In the genomic region with DNA sequence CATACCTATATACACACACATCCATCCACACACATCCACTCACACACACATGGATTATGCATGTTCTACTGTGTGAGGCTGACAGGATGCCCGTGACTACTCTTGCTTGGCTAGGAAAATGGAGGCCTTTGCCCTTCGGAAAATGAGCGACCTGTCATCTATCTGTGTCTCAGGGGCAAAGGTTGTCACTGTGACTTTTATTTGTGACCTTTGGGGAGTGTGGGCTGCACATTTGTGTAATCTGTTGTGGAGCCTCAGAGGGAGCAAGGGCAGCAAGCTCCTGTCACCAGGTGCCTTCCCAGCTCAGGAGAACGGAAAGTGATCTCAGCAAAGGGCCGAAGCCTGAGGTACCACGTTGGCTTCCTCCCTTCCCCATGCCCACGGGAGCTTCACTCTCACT, we compare ENCODE assay signal across 12 mouse cellular contexts. TPM values are rescaled to one million over a fixed set of nuclear protein-coding genes. Genes with fewer than 3 reads are reported as not detected.
DNase-seq lines count a peak whose midpoint lies in the region; ATAC-seq and TF ChIP-seq lines count a peak whose summit lies in the region.
"Had no signal": no experiment of that assay in that cellular context is flagged by ENCODE, and none has a peak within 500 bp of the region (broad histone marks: within the 10 kb centered on the region; RNA-seq: fewer than 3 reads in every experiment).

No protein-coding gene starts in this region.

- H3K4me2 ChIP-seq in heart, embryonic 13.5 days: no peak overlapping the region
- H3K4me2 ChIP-seq in limb, embryonic 12.5 days: no peak overlapping the region
- H3K4me2 ChIP-seq in heart, postnatal 0 days (ENCODE audit: low read depth, low read length): no peak overlapping the region
- H3K4me2 ChIP-seq in stomach, embryonic 15.5 days: no peak overlapping the region

- no peak overlapping the region for H3K4me3 ChIP-seq in heart, embryonic 13.5 days
- H3K4me3 ChIP-seq in limb, embryonic 12.5 days (replicated peaks): no peak overlapping the region
- H3K4me3 ChIP-seq in limb, embryonic 10.5 days: no peak overlapping the region
- H3K4me3 ChIP-seq in heart, postnatal 0 days (ENCODE audit: low read depth, low read length): no peak overlapping the region
- no peak overlapping the region for H3K4me3 ChIP-seq in stomach, embryonic 15.5 days (replicated peaks)

- no peak for TF ChIP-seq CTCF in heart, postnatal 0 days (IDR thresholded peaks at IDR 0.05; ENCODE audit: low read depth)

- no peak for ATAC-seq in heart, embryonic 13.5 days (ENCODE audit: extremely low read depth, insufficient number of reproducible peaks, low FRiP score, low TSS enrichment)
- ATAC-seq in limb, embryonic 12.5 days (ENCODE audit: insufficient number of reproducible peaks, insufficient read depth, low FRiP score, low TSS enrichment, low read depth): no peak
- no peak for ATAC-seq in heart, postnatal 0 days (ENCODE audit: insufficient read depth, low read depth)
- no peak for ATAC-seq in stomach, embryonic 15.5 days (ENCODE audit: insufficient read depth, low FRiP score, low read depth)
- ATAC-seq: inflammation-experienced regulatory T-cells, adult 6 months had no signal

- H3K27ac ChIP-seq in heart, embryonic 13.5 days (replicated peaks): peak overlapping the region; percentile 94
- H3K27ac ChIP-seq in limb, embryonic 12.5 days: peak overlapping the region; percentile 76; the same call in 1 of the 2 replicates
- H3K27ac ChIP-seq in limb, embryonic 10.5 days: no peak overlapping the region
- peak overlapping the region; percentile 88 for H3K27ac ChIP-seq in heart, postnatal 0 days (ENCODE audit: low read depth)
- peak overlapping the region; percentile 63; the same call in 1 of the 2 replicates for H3K27ac ChIP-seq in stomach, embryonic 15.5 days

- H3K27me3 ChIP-seq in heart, embryonic 13.5 days (replicated peaks): no peaks in the 10 kb centered on the region
- H3K27me3 ChIP-seq in limb, embryonic 12.5 days: peaks cover 9% of the 10 kb centered on the region
- peaks cover 22% of the 10 kb centered on the region; the same call in 1 of the 2 replicates for H3K27me3 ChIP-seq in limb, embryonic 10.5 days (ENCODE audit: low read depth, poor library complexity, severe bottlenecking)
- H3K27me3 ChIP-seq in heart, postnatal 0 days (ENCODE audit: control insufficient read depth, insufficient read depth, low read length): no peaks in the 10 kb centered on the region
- H3K27me3 ChIP-seq in stomach, embryonic 15.5 days (replicated peaks): no peaks in the 10 kb centered on the region

- 60% methylated on average over 7 of the region's 7 CpGs for WGBS in heart, embryonic 13.5 days
- 74% methylated on average over 7 of the region's 7 CpGs for WGBS in limb, embryonic 12.5 days
- WGBS in limb, embryonic 10.5 days: 84% methylated on average over 7 of the region's 7 CpGs
- WGBS in heart, postnatal 0 days: 68% methylated on average over 7 of the region's 7 CpGs
- WGBS in stomach, embryonic 15.5 days: 79% methylated on average over 7 of the region's 7 CpGs

- no peak for DNase-seq in heart, postnatal 4 days
- DNase-seq in limb, embryonic 10.5 days (ENCODE audit: low spot score): no peak
- no peak for DNase-seq in heart, postnatal 0 days (ENCODE audit: low spot score)
- no peak for DNase-seq in embryo, embryonic 10.5 days (ENCODE audit: low spot score)
- no peak for DNase-seq in retina, embryonic 14.5 days (ENCODE audit: low spot score)
- DNase-seq: layer of hippocampus, adult 9-11 months had no signal

- H3K9ac ChIP-seq in heart, embryonic 13.5 days: peak overlapping the region; percentile 50
- no peak overlapping the region for H3K9ac ChIP-seq in limb, embryonic 12.5 days (replicated peaks)
- no peak overlapping the region for H3K9ac ChIP-seq in heart, postnatal 0 days (replicated peaks; ENCODE audit: low read depth, low read length)
- H3K9ac ChIP-seq in stomach, embryonic 15.5 days: no peak overlapping the region

- no peaks in the 10 kb centered on the region for H3K9me3 ChIP-seq in heart, embryonic 13.5 days
- H3K9me3 ChIP-seq in limb, embryonic 12.5 days: no peaks in the 10 kb centered on the region
- no peaks in the 10 kb centered on the region for H3K9me3 ChIP-seq in limb, embryonic 10.5 days (replicated peaks)
- no peaks in the 10 kb centered on the region for H3K9me3 ChIP-seq in heart, postnatal 0 days (replicated peaks; ENCODE audit: control insufficient read depth, low read length)
- H3K9me3 ChIP-seq in stomach, embryonic 15.5 days: no peaks in the 10 kb centered on the region

- TF ChIP-seq EP300 in heart, postnatal 0 days (IDR thresholded peaks at IDR 0.05; ENCODE audit: low read depth): no peak

- no peaks in the 10 kb centered on the region for H3K36me3 ChIP-seq in heart, embryonic 13.5 days
- H3K36me3 ChIP-seq in limb, embryonic 12.5 days: no peaks in the 10 kb centered on the region
- no peaks in the 10 kb centered on the region for H3K36me3 ChIP-seq in limb, embryonic 10.5 days
- 0 out of 2 replicates have a peak, but pooled peaks cover 4% of the 10 kb centered on the region for H3K36me3 ChIP-seq in heart, postnatal 0 days (replicated peaks; ENCODE audit: control insufficient read depth, insufficient read depth, low read length)
- H3K36me3 ChIP-seq in stomach, embryonic 15.5 days: no peaks in the 10 kb centered on the region

- peaks cover 57% of the 10 kb centered on the region for H3K4me1 ChIP-seq in heart, embryonic 13.5 days
- H3K4me1 ChIP-seq in limb, embryonic 12.5 days (replicated peaks): peaks cover 16% of the 10 kb centered on the region; the same call in 1 of the 2 replicates
- peaks cover 2% of the 10 kb centered on the region for H3K4me1 ChIP-seq in limb, embryonic 10.5 days
- H3K4me1 ChIP-seq in heart, postnatal 0 days (ENCODE audit: control insufficient read depth, insufficient read depth): peaks cover 41% of the 10 kb centered on the region
- peaks cover 20% of the 10 kb centered on the region for H3K4me1 ChIP-seq in stomach, embryonic 15.5 days

RNA-seq across cellular contexts. Expression of gene Tfeb, which starts 25.2 kb away (rescaled TPM):
- polyA plus RNA-seq in heart, embryonic 13.5 days (2015; fragmentation: Nextera tagmentation; extraction: Ambion mirVana): 21.1 and 22.4 TPM in 2 replicates
- total RNA-seq in heart, postnatal 4 days (2021): 10 to 100 TPM; 50.3 to 53.1 TPM
- polyA plus RNA-seq in limb, embryonic 12.5 days (2016; fragmentation: Nextera tagmentation; extraction: Ambion mirVana): 8.6 and 8.8 TPM in 2 replicates
- polyA plus RNA-seq in limb, embryonic 10.5 days (2016; fragmentation: Nextera tagmentation; extraction: Ambion mirVana): 1.5 and 2.3 TPM in 2 replicates
- 42.4 and 57.5 TPM in 2 replicates for total RNA-seq in heart, postnatal 0 days (2014; rRNA removed; ENCODE audit: low replicate concordance)
- polyA plus RNA-seq in heart, postnatal 0 days (2015; fragmentation: Nextera tagmentation; extraction: Ambion mirVana): 26.9 and 27.9 TPM in 2 replicates
- 10.2 and 10.7 TPM in 2 replicates for polyA plus RNA-seq in stomach, embryonic 15.5 days (2015; fragmentation: Nextera tagmentation; extraction: Ambion mirVana)

RNA-seq across cellular contexts. Expression of gene Pgc, which starts 35.4 kb away (rescaled TPM):
- 0.17 and 0.24 TPM in 2 replicates for polyA plus RNA-seq in heart, embryonic 13.5 days (2015; fragmentation: Nextera tagmentation; extraction: Ambion mirVana)
- not detected for total RNA-seq in heart, postnatal 4 days (2021)
- polyA plus RNA-seq in limb, embryonic 12.5 days (2016; fragmentation: Nextera tagmentation; extraction: Ambion mirVana): not detected in 2 replicates
- polyA plus RNA-seq in limb, embryonic 10.5 days (2016; fragmentation: Nextera tagmentation; extraction: Ambion mirVana): not detected in 2 replicates
- 0.35 TPM in 1 of 2 replicates, not detected in the other for total RNA-seq in heart, postnatal 0 days (2014; rRNA removed; ENCODE audit: low replicate concordance)
- polyA plus RNA-seq in heart, postnatal 0 days (2015; fragmentation: Nextera tagmentation; extraction: Ambion mirVana): not detected in 2 replicates
- polyA plus RNA-seq in stomach, embryonic 15.5 days (2015; fragmentation: Nextera tagmentation; extraction: Ambion mirVana): 52.1 and 71.7 TPM in 2 replicates
- total RNA-seq: adrenal gland, postnatal 36 days had no signal
- polyA plus RNA-seq: inflammation-experienced regulatory T-cells, adult 6 months; limb, embryonic 11.5 days had no signal

Comparison
In these comparisons a context has a peak if more than half of its experiments do, and no peak if none do; other contexts are left out.
1. RNA of gene Pgc, which starts 35.4 kb away (polyA plus RNA-seq): 52.1 to 71.7 TPM in stomach, embryonic 15.5 days; 0.17 to 0.24 TPM in heart, embryonic 13.5 days, not detected in limb, embryonic 12.5 days, not detected in heart, postnatal 0 days and not detected in limb, embryonic 10.5 days; every median in the first group is over 10 times any median in the second.